Mouse (Mus musculus) ES-E14 (cell line): Measurements from ENCODE around the gene Wdhd1. TPM values are rescaled to one million over a fixed set of nuclear protein-coding genes. Genes with fewer than 3 reads are reported as not detected.

Experiments used
- DNase-seq: peaks from one replicate; pipeline ENCODE4 v3.0.0-alpha.2; 2013; ENCODE audit warnings: low read depth, low spot score
- H3K27ac ChIP-seq: 2 replicates; pipeline ENCODE4 v1.5.1; 2012; ENCODE audit warnings: low read depth, mild to moderate bottlenecking, low read length, moderate library complexity, mixed read lengths; ENCODE audit not compliant: poor library complexity, insufficient read depth, severe bottlenecking
- H3K36me3 ChIP-seq: 2 replicates; pipeline ENCODE4 v1.6.1; 2012; ENCODE audit warnings: mild to moderate bottlenecking, low read length, moderate library complexity, mixed read lengths; ENCODE audit not compliant: control insufficient read depth, poor library complexity, insufficient read depth, severe bottlenecking
- H3K4me1 ChIP-seq, 2 experiments: fragments of 150-350 bp in 1 of 2; sonication (generic) in 1 of 2; 2 replicates each; pipeline ENCODE4 v1.6.1; 2012; ENCODE audit warnings: low read length in 2 of 2, mild to moderate bottlenecking in 1 of 2, mixed read lengths in 1 of 2; ENCODE audit not compliant: control insufficient read depth in 2 of 2, insufficient read depth in 2 of 2, poor library complexity in 1 of 2
- H3K4me3 ChIP-seq, 2 experiments: fragments of 150-350 bp in 1 of 2; sonication (generic) in 1 of 2; 2 replicates each; pipeline ENCODE4 v1.5.1; 2012; ENCODE audit warnings: low read length in 2 of 2, low read depth in 1 of 2, mild to moderate bottlenecking in 1 of 2, mixed read lengths in 1 of 2; ENCODE audit not compliant: insufficient read depth in 1 of 2, poor library complexity in 1 of 2, severe bottlenecking in 1 of 2
- H3K9ac ChIP-seq: 2 replicates; pipeline ENCODE4 v1.6.1; 2012; ENCODE audit warnings: low read depth, mild to moderate bottlenecking, low read length, mixed read lengths; ENCODE audit not compliant: poor library complexity, insufficient read depth, severe bottlenecking
- H3K9me3 ChIP-seq: fragments of 150-350 bp; sonication (generic); 2 replicates; pipeline ENCODE4 v1.6.1; 2012; ENCODE audit warnings: low read depth, mild to moderate bottlenecking, low read length; ENCODE audit not compliant: control insufficient read depth, insufficient read depth
- CHD2 ChIP-seq: IDR thresholded peaks from 2 replicates; pipeline ENCODE4 v1.6.1; 2014; ENCODE audit warnings: mild to moderate bottlenecking, low read depth, low read length, inconsistent platforms
- HCFC1 ChIP-seq: IDR thresholded peaks from 2 replicates; pipeline ENCODE4 v1.6.1; 2012; ENCODE audit warnings: low read length, inconsistent platforms, borderline replicate concordance; ENCODE audit not compliant: insufficient read depth
- MAFK ChIP-seq: IDR thresholded peaks from 2 replicates; pipeline ENCODE4 v1.6.1; 2014; ENCODE audit warnings: mild to moderate bottlenecking, low read depth, low read length, inconsistent platforms; ENCODE audit not compliant: insufficient read depth
- ZC3H11A ChIP-seq: IDR thresholded peaks from 2 replicates; pipeline ENCODE4 v1.6.1; 2012; ENCODE audit warnings: low read depth, mild to moderate bottlenecking, inconsistent platforms, low read length, borderline replicate concordance
- ZNF384 ChIP-seq: IDR thresholded peaks from 2 replicates; pipeline ENCODE4 v1.6.1; 2012; ENCODE audit warnings: low read depth, low read length, inconsistent platforms
- in situ Hi-C, 2 experiments: fragments of 600-800 bp; cut with MboI; formaldehyde crosslinking; loops; one replicate each; pipeline ENCODE4 v1.15.1; 2025; ENCODE audit warnings: low sequenced_read_pairs in 2 of 2, inconsistent platforms in 1 of 2; ENCODE audit not compliant: unreplicated experiment in 2 of 2
- total RNA-seq: library from RNA; depleted of rRNA; stranded (reverse); fragments of 300-350 nt; gene quantifications from 2 replicates; pipeline ENCODE4 v1.2.3, GENCODE M21; 2012

Gene Wdhd1
- total RNA-seq, 1 experiment, result 22.0 TPM

- TF ChIP-seq ZNF384 (no peak), MAFK (no peak), CHD2 (no peak), HCFC1 (no peak), ZC3H11A (no peak)
- no peaks in the 10 kb centered on the region for H3K9me3 ChIP-seq
- H3K4me3 ChIP-seq, result no peak overlapping the region
- H3K4me1 ChIP-seq, result no peaks in the 10 kb centered on the region
- H3K9ac ChIP-seq, result no peak overlapping the region
- no peaks in the 10 kb centered on the region for H3K36me3 ChIP-seq
- in situ Hi-C loops, result no loop called here
- DNase-seq, result no peak
- no peak overlapping the region for H3K27ac ChIP-seq
Observed at GRCm38 (mm10) chr14:47208564-47209493, 67.8 kb downstream of the Wdhd1 start.

- Histone ChIP-seq H3K4me3 (no peak overlapping the region), H3K27ac (no peak overlapping the region), H3K9me3 (no peaks in the 10 kb centered on the region; the same call in 1 of the 2 replicates), H3K9ac (no peak overlapping the region), H3K4me1 (no peaks in the 10 kb centered on the region), H3K36me3 (no peaks in the 10 kb centered on the region)
- in situ Hi-C loops, result no loop called here
- TF ChIP-seq HCFC1, result no peak
- TF ChIP-seq CHD2, result no peak
- TF ChIP-seq MAFK, result no peak
- TF ChIP-seq ZC3H11A, result no peak
- no peak for TF ChIP-seq ZNF384
- DNase-seq, result no peak
Observed at GRCm38 (mm10) chr14:47206601-47207000, 70.1 kb downstream of the Wdhd1 start.

DNA sequence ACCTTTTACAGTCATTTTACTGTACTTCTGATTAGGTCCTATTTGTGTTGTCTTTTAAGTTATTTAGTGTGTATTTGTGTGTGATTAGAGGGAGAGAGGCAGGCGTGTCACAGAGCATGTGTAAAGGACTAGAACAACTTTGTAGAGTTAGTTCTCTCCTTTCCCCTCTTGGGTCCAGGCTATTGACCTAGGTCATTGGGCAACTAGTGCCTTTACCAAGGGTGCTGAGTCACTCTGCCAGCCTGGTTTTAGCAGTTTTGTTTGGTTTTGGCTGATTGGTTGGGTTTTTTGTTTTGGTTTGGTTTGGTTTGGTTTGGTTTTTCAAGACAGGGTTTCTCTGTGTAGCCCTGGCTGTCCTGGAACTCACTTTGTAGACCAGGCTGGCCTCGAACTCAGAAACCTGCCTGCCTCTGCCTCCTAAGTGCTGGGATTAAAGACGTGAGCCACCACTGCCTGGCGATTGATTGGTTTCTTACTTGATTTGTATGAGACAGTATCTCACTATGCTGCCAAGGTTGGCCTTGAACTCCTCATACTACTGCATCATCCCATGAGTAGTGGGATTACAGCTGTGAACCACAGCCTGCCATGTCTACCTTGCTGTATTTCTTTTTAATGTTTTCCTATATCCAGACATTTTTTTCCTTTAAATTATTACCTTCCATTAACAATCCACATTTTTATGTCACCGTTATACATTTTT, 71.2 kb downstream of the Wdhd1 start:
- no peaks in the 10 kb centered on the region for H3K4me1 ChIP-seq

DNA sequence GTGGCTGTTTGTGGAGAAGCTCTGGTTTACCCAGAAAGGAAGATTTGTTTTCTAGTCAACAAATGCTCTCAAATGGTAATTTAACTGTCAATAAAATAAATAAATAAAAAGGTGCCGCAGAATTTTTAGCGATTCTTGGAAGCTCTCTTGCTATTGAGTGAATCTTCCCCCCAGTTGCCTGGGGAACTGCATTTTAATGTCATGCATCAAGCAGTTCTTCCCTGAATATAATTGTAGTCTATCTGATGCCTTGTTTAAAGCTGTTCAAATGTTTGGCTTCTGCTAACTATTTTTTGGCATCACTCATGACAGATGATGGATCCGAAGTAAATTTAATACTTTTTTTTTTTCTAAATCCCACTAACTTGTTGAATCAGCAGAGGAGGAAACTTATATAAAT, 79.3 kb downstream of the Wdhd1 start:
- no peaks in the 10 kb centered on the region; a peak in 1 of 4 replicates for H3K4me1 ChIP-seq

More for the DNA sequence above, 71.2 kb downstream of the Wdhd1 start:
- no peak overlapping the region for H3K27ac ChIP-seq
- TF ChIP-seq ZC3H11A (no peak), ZNF384 (no peak), MAFK (no peak), HCFC1 (no peak), CHD2 (no peak)
- H3K36me3 ChIP-seq, result no peaks in the 10 kb centered on the region
- no peaks in the 10 kb centered on the region; the same call in 1 of the 2 replicates for H3K9me3 ChIP-seq
- H3K4me3 ChIP-seq, result no peak overlapping the region
- DNase-seq, result no peak
- in situ Hi-C loops, result no loop called here
- no peak overlapping the region for H3K9ac ChIP-seq

More for the DNA sequence above, 79.3 kb downstream of the Wdhd1 start:
- no peaks in the 10 kb centered on the region for H3K36me3 ChIP-seq
- no peak overlapping the region for H3K27ac ChIP-seq
- no peak for DNase-seq
- TF ChIP-seq CHD2 (no peak), ZNF384 (no peak), ZC3H11A (no peak), MAFK (no peak), HCFC1 (no peak)
- no peak overlapping the region for H3K9ac ChIP-seq
- H3K9me3 ChIP-seq, result no peaks in the 10 kb centered on the region; the same call in 1 of the 2 replicates
- no peak overlapping the region for H3K4me3 ChIP-seq
- in situ Hi-C loops, result no loop called here
